Mouse (Mus musculus): ENCODE measurements at regions not wholly inside any gene's neighbourhood (a gene's known extent, or its start where the extent isn't known, plus 50 kb on each side); places are given as distances from the start of the nearest gene placed in this dataset.

GRCm38 (mm10) chr15:60534701-60535100 lies 318.9 kb downstream of the Fam84b start:
- Histone ChIP-seq H3K4me3 (replicated peaks; ENCODE audit: control insufficient read depth, low read depth, low read length) (no peak overlapping the region), H3K4me1 (ENCODE audit: control insufficient read depth, insufficient read depth, low read length) (no peaks in the 10 kb centered on the region), H3K27ac (ENCODE audit: control insufficient read depth, insufficient read depth, low read depth, low read length, poor library complexity) (no peak overlapping the region)
- TF ChIP-seq CTCF (IDR thresholded peaks at IDR 0.05; ENCODE audit: control insufficient read depth, insufficient read depth, low read length) (no peak), POLR2A (IDR thresholded peaks at IDR 0.05; ENCODE audit: borderline replicate concordance, control insufficient read depth, low read depth, low read length) (no peak)
- WGBS = 86% methylated on average over 9 of the region's 9 CpGs

GRCm38 (mm10) chr15:60516810-60517209 lies 336.8 kb downstream of the Fam84b start:
- TF ChIP-seq CTCF (IDR thresholded peaks at IDR 0.05; ENCODE audit: control insufficient read depth, insufficient read depth, low read length) = no peak
- no peak for TF ChIP-seq POLR2A (IDR thresholded peaks at IDR 0.05; ENCODE audit: borderline replicate concordance, control insufficient read depth, low read depth, low read length)
- no peak overlapping the region for H3K27ac ChIP-seq (ENCODE audit: control insufficient read depth, insufficient read depth, low read depth, low read length, poor library complexity)
- H3K4me3 ChIP-seq (replicated peaks; ENCODE audit: control insufficient read depth, low read depth, low read length) = no peak overlapping the region
- WGBS = 76% methylated on average over 2 of the region's 2 CpGs
- H3K4me1 ChIP-seq (ENCODE audit: control insufficient read depth, insufficient read depth, low read length) = no peaks in the 10 kb centered on the region

GRCm38 (mm10) chr15:60476755-60477310 lies 376.7 kb downstream of the Fam84b start:
- Histone ChIP-seq H3K27ac (ENCODE audit: control insufficient read depth, insufficient read depth, low read depth, low read length, poor library complexity) (no peak overlapping the region), H3K4me3 (replicated peaks; ENCODE audit: control insufficient read depth, low read depth, low read length) (no peak overlapping the region), H3K4me1 (ENCODE audit: control insufficient read depth, insufficient read depth, low read length) (no peaks in the 10 kb centered on the region)
- no peak for TF ChIP-seq POLR2A (IDR thresholded peaks at IDR 0.05; ENCODE audit: borderline replicate concordance, control insufficient read depth, low read depth, low read length)
- no peak for TF ChIP-seq CTCF (IDR thresholded peaks at IDR 0.05; ENCODE audit: control insufficient read depth, insufficient read depth, low read length)
- 64% methylated on average over 4 of the region's 4 CpGs for WGBS

GRCm38 (mm10) chr15:60475086-60475485 lies 378.5 kb downstream of the Fam84b start:
- Histone ChIP-seq H3K4me1 (ENCODE audit: control insufficient read depth, insufficient read depth, low read length) (no peaks in the 10 kb centered on the region), H3K4me3 (replicated peaks; ENCODE audit: control insufficient read depth, low read depth, low read length) (no peak overlapping the region), H3K27ac (ENCODE audit: control insufficient read depth, insufficient read depth, low read depth, low read length, poor library complexity) (no peak overlapping the region)
- 65% methylated on average over 3 of the region's 3 CpGs for WGBS
- TF ChIP-seq CTCF (IDR thresholded peaks at IDR 0.05; ENCODE audit: control insufficient read depth, insufficient read depth, low read length) (no peak), POLR2A (IDR thresholded peaks at IDR 0.05; ENCODE audit: borderline replicate concordance, control insufficient read depth, low read depth, low read length) (no peak)

GRCm38 (mm10) chr15:60431916-60432315 lies 415.5 kb upstream of the 4933412E24Rik start:
- TF ChIP-seq CTCF (IDR thresholded peaks at IDR 0.05; ENCODE audit: control insufficient read depth, insufficient read depth, low read length) (no peak), POLR2A (IDR thresholded peaks at IDR 0.05; ENCODE audit: borderline replicate concordance, control insufficient read depth, low read depth, low read length) (no peak)
- H3K4me3 ChIP-seq (replicated peaks; ENCODE audit: control insufficient read depth, low read depth, low read length) = no peak overlapping the region
- H3K27ac ChIP-seq (ENCODE audit: control insufficient read depth, insufficient read depth, low read depth, low read length, poor library complexity) = no peak overlapping the region
- no peaks in the 10 kb centered on the region for H3K4me1 ChIP-seq (ENCODE audit: control insufficient read depth, insufficient read depth, low read length)
- WGBS = 54% methylated on average over 1 of the region's 1 CpGs

- H3K4me1 ChIP-seq (ENCODE audit: control insufficient read depth, insufficient read depth, low read length) = no peaks in the 10 kb centered on the region
- no peak for TF ChIP-seq POLR2A (IDR thresholded peaks at IDR 0.05; ENCODE audit: borderline replicate concordance, control insufficient read depth, low read depth, low read length)
- no peak for TF ChIP-seq CTCF (IDR thresholded peaks at IDR 0.05; ENCODE audit: control insufficient read depth, insufficient read depth, low read length)
- H3K4me3 ChIP-seq (replicated peaks; ENCODE audit: control insufficient read depth, low read depth, low read length) = no peak overlapping the region
- H3K27ac ChIP-seq (ENCODE audit: control insufficient read depth, insufficient read depth, low read depth, low read length, poor library complexity) = no peak overlapping the region
- WGBS = 60% methylated on average over 1 of the region's 1 CpGs
Measured at GRCm38 (mm10) chr15:60419081-60419480, 402.7 kb upstream of the 4933412E24Rik start.

GRCm38 (mm10) chr15:60392267-60392666 lies 375.9 kb upstream of the 4933412E24Rik start:
- TF ChIP-seq POLR2A (IDR thresholded peaks at IDR 0.05; ENCODE audit: borderline replicate concordance, control insufficient read depth, low read depth, low read length) (no peak), CTCF (IDR thresholded peaks at IDR 0.05; ENCODE audit: control insufficient read depth, insufficient read depth, low read length) (no peak)
- whole genome bisulfite sequencing = 65% methylated on average over 7 of the region's 7 CpGs
- Histone ChIP-seq H3K27ac (ENCODE audit: control insufficient read depth, insufficient read depth, low read depth, low read length, poor library complexity) (no peak overlapping the region), H3K4me3 (replicated peaks; ENCODE audit: control insufficient read depth, low read depth, low read length) (no peak overlapping the region), H3K4me1 (ENCODE audit: control insufficient read depth, insufficient read depth, low read length) (no peaks in the 10 kb centered on the region)

GRCm38 (mm10) chr15:60390336-60390735 lies 373.9 kb upstream of the 4933412E24Rik start:
- Histone ChIP-seq H3K4me3 (replicated peaks; ENCODE audit: control insufficient read depth, low read depth, low read length) (no peak overlapping the region), H3K27ac (ENCODE audit: control insufficient read depth, insufficient read depth, low read depth, low read length, poor library complexity) (no peak overlapping the region), H3K4me1 (ENCODE audit: control insufficient read depth, insufficient read depth, low read length) (no peaks in the 10 kb centered on the region)
- WGBS = 83% methylated on average over 1 of the region's 1 CpGs
- TF ChIP-seq CTCF (IDR thresholded peaks at IDR 0.05; ENCODE audit: control insufficient read depth, insufficient read depth, low read length) (no peak), POLR2A (IDR thresholded peaks at IDR 0.05; ENCODE audit: borderline replicate concordance, control insufficient read depth, low read depth, low read length) (no peak)

- no peak overlapping the region for H3K4me3 ChIP-seq (replicated peaks; ENCODE audit: control insufficient read depth, low read depth, low read length)
- no peak for TF ChIP-seq CTCF (IDR thresholded peaks at IDR 0.05; ENCODE audit: control insufficient read depth, insufficient read depth, low read length)
- H3K27ac ChIP-seq (ENCODE audit: control insufficient read depth, insufficient read depth, low read depth, low read length, poor library complexity) = no peak overlapping the region
- 66% methylated on average over 2 of the region's 2 CpGs for WGBS
- H3K4me1 ChIP-seq (ENCODE audit: control insufficient read depth, insufficient read depth, low read length) = no peaks in the 10 kb centered on the region
Measured at GRCm38 (mm10) chr15:60387962-60388361, 371.5 kb upstream of the 4933412E24Rik start.

Data from bone marrow, adult 2 months (tissue).